Mouse (Mus musculus) lung, adult 2 months (tissue): Measurements from ENCODE around the gene Rabggtb. TPM values are rescaled to one million over a fixed set of nuclear protein-coding genes. Genes with fewer than 3 reads are reported as not detected.

ENCODE experiments used
- DNase-seq: peaks from one replicate; pipeline ENCODE4 v3.0.0; 2022
- H3K4me1 ChIP-seq: fragments of 200-500 bp; 2 replicates; pipeline ENCODE4 v1.6.1; 2011; ENCODE audit warnings: low read length; ENCODE audit not compliant: control insufficient read depth, insufficient read depth
- H3K4me3 ChIP-seq: fragments of 200-500 bp; replicated peaks from 2 replicates; pipeline ENCODE3; 2011; ENCODE audit warnings: low read depth, mild to moderate bottlenecking, control low read depth, low read length; ENCODE audit errors: extremely low read depth
- CTCF ChIP-seq: fragments of 200-500 bp; IDR thresholded peaks from 2 replicates; pipeline ENCODE4 v1.5.1; 2011; ENCODE audit warnings: mild to moderate bottlenecking, low read length, control low read depth; ENCODE audit not compliant: insufficient read depth
- POLR2A ChIP-seq: fragments of 200-500 bp; IDR thresholded peaks from 2 replicates; pipeline ENCODE4 v1.6.1; 2011; ENCODE audit warnings: low read depth, mild to moderate bottlenecking, control low read depth, low read length, borderline replicate concordance; ENCODE audit errors: extremely low read depth
- WGBS: fragments of 180-500 bp; shearing (Covaris S2); methylation state at CpG from one replicate; pipeline ENCODE4 v1.1.7; 2018; 5-methylcytosine and 5-hydroxymethylcytosine counted together
- polyA plus RNA-seq: library from polyadenylated mRNA; depleted of rRNA; stranded (reverse); fragments of >200 nt; gene quantifications from 2 replicates; pipeline ENCODE4 v1.2.3, GENCODE M21; 2012

Gene Rabggtb
- polyA plus RNA-seq, 1 experiment, result 29.7 TPM

GRCm38 (mm10) chr3:153905251-153906135 is 7.3 kb downstream of the Rabggtb start:
- TF ChIP-seq CTCF (no peak), POLR2A (no peak)
- Histone ChIP-seq H3K4me3 (no peak overlapping the region), H3K4me1 (peaks cover 1% of the 10 kb centered on the region; the same call in 1 of the 2 replicates)
- WGBS, result 89% methylated on average over 49 of the region's 49 CpGs
- DNase-seq, result no peak

GRCm38 (mm10) chr3:153904586-153904985 is 8.2 kb downstream of the Rabggtb start:
- WGBS, result 57% methylated on average over 6 of the region's 6 CpGs
- Histone ChIP-seq H3K4me3 (no peak overlapping the region), H3K4me1 (no peaks in the 10 kb centered on the region)
- peak; percentile 27 for DNase-seq
- TF ChIP-seq POLR2A (no peak), CTCF (peak; percentile 69)

- 30% methylated on average over 3 of the region's 3 CpGs for WGBS
- no peaks in the 10 kb centered on the region for H3K4me1 ChIP-seq
- TF ChIP-seq CTCF (no peak), POLR2A (no peak)
- no peak overlapping the region for H3K4me3 ChIP-seq
- no peak for DNase-seq
These were observed 10.2 kb downstream of the Rabggtb start for GRCm38 (mm10) chr3:153902595-153902994.

- no peak overlapping the region for H3K4me3 ChIP-seq
- no peak for DNase-seq
- WGBS, result 67% methylated on average over 1 of the region's 1 CpGs
- no peaks in the 10 kb centered on the region for H3K4me1 ChIP-seq
- TF ChIP-seq POLR2A (no peak), CTCF (no peak)
These were observed 10.9 kb downstream of the Rabggtb start for GRCm38 (mm10) chr3:153901904-153902303.

GRCm38 (mm10) chr3:153897216-153897615 is 15.6 kb downstream of the Rabggtb start:
- 33% methylated on average over 6 of the region's 6 CpGs for WGBS

GRCm38 (mm10) chr3:153895454-153895853 is 17.4 kb downstream of the Rabggtb start:
- Histone ChIP-seq H3K4me1 (no peaks in the 10 kb centered on the region), H3K4me3 (no peak overlapping the region)
- no peak for DNase-seq
- no peak for TF ChIP-seq POLR2A
- TF ChIP-seq CTCF, result no peak
- 76% methylated on average over 3 of the region's 3 CpGs for WGBS

More at GRCm38 (mm10) chr3:153897216-153897615, 15.6 kb downstream of the Rabggtb start:
- DNase-seq, result no peak
- TF ChIP-seq CTCF, result no peak
- no peak for TF ChIP-seq POLR2A
- Histone ChIP-seq H3K4me1 (no peaks in the 10 kb centered on the region), H3K4me3 (no peak overlapping the region)

- Histone ChIP-seq H3K4me1 (no peaks in the 10 kb centered on the region), H3K4me3 (no peak overlapping the region)
- no peak for DNase-seq
- WGBS, result 78% methylated on average over 8 of the region's 8 CpGs
- TF ChIP-seq CTCF, result no peak
- TF ChIP-seq POLR2A, result no peak
These were observed 23.5 kb downstream of the Rabggtb start for GRCm38 (mm10) chr3:153889188-153889781.

- H3K4me1 ChIP-seq, result no peaks in the 10 kb centered on the region
- WGBS, result 73% methylated on average over 6 of the region's 6 CpGs
- no peak for TF ChIP-seq CTCF
- no peak for TF ChIP-seq POLR2A
- H3K4me3 ChIP-seq, result no peak overlapping the region
- no peak for DNase-seq
These were observed 24.7 kb downstream of the Rabggtb start for GRCm38 (mm10) chr3:153888141-153888540.

- TF ChIP-seq CTCF (no peak), POLR2A (no peak)
- no peak overlapping the region for H3K4me3 ChIP-seq
- no peaks in the 10 kb centered on the region for H3K4me1 ChIP-seq
- no peak for DNase-seq
These were observed 26.5 kb downstream of the Rabggtb start for GRCm38 (mm10) chr3:153886296-153886695.
